Mouse (Mus musculus) heart, adult 18-20 months (tissue): Measurements from ENCODE around the gene Wnk1. TPM values are rescaled to one million over a fixed set of nuclear protein-coding genes. Genes with fewer than 3 reads are reported as not detected.

ENCODE experiments used
- DNase-seq, 2 experiments: peaks; one replicate each; pipeline ENCODE4 v3.0.0; 2021 to 2022; ENCODE audit warnings: mixed read lengths in 1 of 2
- microRNA-seq, 2 experiments: library from miRNA; unstranded; fragments of <30 nt; microRNA quantifications; one replicate each; pipeline ENCODE4 v1.2.0; 2022
- total RNA-seq, 2 experiments: library from RNA; stranded (reverse); gene quantifications; 2 replicates each; pipeline ENCODE4 v1.2.3; 2021

Gene Wnk1
- total RNA-seq, 2 experiments from 2014 or later: 416 to 419 TPM

DNA sequence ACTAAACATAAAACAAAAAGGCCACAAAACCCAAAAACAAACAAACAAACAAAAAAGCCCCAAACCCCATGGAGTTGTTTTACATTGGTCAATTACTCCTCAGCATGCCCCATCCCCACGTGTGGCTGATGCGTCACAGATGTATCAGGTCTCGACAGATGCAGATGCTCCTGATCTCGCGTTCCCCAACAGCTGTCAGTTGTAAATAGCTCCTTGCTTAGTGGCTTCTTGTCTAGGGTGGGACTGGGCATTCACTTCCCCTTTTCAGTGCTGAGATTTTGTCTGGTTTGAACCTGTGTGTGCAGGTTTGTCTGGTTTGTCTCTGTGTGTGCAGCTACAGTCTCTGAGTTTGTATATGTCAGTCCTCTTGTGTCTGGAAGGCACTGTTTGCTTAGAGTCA lies 126.4 kb downstream of the Wnk1 start:
- no peak for DNase-seq

DNA sequence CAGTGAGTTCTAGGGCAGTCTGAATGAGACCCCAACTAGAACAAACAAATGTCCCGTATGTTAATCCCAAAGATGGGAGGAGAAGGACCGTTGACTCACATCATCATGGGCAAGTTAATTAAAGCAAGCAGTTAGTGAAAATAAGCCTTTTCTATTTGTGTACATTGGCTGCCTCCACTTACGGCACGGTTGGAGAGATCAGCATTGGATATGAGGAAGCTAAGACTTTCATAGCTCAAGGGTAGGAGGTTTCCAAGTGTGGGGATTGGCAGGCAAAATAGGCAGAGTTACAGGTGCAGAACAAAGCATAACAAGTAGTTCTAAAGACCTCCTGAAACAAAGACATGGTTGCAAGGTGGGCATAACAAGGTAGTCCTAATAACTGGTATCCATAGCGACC lies 133.0 kb downstream of the Wnk1 start:
- no peak for DNase-seq

DNA sequence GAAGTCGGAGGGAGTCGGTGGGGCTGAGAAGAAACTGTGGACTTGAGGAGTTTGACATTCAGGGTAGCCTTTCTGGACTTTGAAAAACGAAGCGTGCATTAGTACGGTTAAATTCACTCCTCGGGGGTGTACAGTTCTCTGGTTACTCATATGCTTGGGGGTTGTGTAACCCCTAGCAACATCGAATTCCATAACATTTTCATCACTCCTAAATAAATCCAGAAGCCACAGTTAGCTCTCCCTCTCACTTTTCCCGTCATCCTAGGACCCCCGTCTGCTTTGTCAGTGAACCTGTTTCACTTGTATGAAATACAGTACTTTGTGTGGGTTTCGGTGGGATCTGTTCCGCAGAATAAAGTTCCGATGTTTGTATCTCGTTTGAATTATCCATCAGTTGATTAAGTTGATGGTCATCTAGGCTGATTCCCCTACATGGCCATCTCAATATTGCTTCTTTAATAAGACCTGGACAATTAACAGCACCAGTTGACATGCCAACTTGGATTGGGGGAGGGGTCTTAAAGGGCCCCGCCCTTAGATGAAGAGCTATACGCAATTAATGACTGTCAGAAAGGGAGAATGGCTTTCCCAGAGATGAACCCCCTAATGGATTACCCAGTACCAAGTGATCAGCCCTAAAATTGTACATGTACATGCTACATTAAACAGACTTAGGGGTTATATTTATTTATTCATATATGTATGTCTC lies 135.2 kb downstream of the Wnk1 start:
- DNase-seq: no peak

DNA sequence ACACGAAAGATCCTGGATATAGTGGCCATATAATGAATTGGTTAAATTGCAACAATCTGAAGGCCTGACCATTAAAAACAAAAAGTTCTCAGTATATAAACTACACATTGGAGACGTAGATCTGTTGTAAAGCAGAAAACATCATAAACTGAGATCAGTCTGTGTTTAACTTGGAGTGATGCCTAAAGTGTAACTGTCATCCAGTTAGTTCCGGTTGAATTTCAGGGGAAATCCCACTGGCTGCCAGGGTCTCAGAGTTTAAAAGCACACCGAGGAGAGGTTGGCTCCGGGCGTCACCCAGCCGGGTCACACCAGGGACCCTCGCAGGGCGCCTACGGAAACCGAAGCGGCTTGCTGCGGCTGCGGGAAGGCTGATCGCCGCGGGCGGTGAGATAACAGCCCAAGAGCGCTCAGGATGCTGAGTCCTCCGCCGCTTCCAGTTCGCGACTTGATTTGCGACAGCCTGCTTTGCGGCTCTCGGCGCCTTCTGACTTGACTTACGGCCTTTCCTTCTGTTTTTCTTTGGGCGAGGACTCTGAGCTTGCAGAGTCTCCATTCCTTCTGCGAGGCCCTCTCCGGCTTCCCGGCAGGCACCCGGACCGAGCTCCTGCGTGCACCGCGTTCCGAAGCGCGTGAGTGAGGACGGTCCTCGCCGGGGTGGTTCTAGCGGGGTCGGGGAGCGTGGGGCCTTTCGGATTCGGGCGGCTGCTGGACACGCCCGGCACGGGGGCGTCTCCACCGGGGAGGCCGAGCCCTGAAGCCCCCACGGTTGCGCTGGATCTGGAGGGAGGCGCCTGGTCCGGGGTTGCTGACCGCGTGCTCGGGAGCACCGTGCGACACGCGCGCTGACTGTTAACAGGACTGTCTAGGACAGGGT lies 136.0 kb downstream of the Wnk1 start, which contains the start of gene Rad52:
Gene Rad52 (plus strand): TSS at position 495 of the 877 bp plus-strand sequence.
- peak; percentile 92 to 93 for DNase-seq

DNA sequence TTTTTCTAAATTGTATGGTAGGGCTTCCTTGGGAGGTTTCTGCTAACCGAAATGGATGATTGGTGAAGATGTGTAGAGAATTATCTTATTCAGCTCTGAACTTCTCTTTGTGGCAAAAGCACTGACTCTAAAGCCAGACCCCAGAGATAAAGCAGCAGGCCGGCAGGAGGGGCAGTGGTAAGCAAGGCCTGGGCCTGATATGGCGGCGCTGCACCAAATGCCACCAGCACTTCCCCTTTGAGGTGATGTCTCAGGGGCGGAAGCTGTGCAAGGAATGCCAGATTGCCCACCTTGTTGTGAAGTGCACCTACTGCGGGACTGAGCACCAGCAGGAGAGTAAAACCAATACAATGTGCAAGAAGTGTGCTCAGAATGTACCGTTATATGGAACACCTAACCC lies 145.8 kb downstream of the Wnk1 start:
- no peak for DNase-seq

DNA sequence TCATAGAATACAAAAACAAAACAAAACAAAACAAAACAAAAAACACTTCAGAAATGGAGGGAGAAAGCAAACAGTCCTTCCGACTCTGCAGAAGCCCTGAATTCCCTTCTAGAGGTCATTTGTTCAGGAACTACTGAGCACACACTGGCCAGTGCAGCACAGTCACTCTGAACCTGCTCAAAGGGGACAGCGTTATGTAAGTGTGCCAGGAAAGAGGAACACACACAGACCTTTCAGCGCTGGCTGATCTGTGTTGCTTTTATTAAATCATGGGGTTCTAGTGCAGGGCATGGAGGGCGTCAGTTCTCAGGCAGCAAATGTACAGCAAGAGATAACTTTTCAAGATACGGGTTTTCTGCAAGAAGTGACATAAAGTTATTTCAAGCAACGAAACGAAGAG lies 155.3 kb downstream of the Wnk1 start:
- DNase-seq: peak; percentile 18 to 19

Small RNAs within 50 kb of the gene (microRNA-seq; reads per million reads assigned to microRNA genes)
- 0 reads per million in 2 experiments for gene Mir706

Other genes starting within 250 kb of the Wnk1 start
- 10 to 100 TPM; 36.0 to 38.4 TPM for gene Erc1, start 190.5 kb downstream of the Wnk1 start, total RNA-seq
- 1 to 10 TPM; 8.7 to 9.4 TPM for gene Rad52, start 136.0 kb downstream of the Wnk1 start, total RNA-seq
- gene Ninj2, start 54.7 kb upstream of the Wnk1 start, total RNA-seq: not detected